Comparison of ENCODE assay signal across 31 mouse cellular contexts in the genomic region with DNA sequence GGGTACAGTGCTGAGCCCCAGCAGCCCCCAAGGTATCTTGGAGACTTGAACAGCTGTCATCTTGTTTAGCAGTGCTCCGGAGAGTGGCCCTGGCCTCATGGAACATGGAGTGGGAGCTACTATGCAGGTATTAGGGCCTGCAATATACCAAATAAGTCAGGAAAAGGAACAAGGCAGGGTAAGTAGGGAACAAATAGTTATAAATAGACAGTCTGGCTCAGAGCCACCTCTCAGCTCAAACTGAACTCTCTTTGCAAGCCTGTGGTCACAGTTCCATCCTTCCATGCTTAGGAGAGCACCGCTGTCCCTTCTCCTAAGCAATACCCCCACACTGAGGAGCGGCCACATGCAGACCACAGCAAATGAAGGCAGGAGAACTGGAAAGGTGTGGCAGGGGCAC. TPM values are rescaled to one million over a fixed set of nuclear protein-coding genes. Genes with fewer than 3 reads are reported as not detected.
DNase-seq lines count a peak whose midpoint lies in the region; ATAC-seq and TF ChIP-seq lines count a peak whose summit lies in the region.
"Had no signal": no experiment of that assay in that cellular context is flagged by ENCODE, and none has a peak within 500 bp of the region (broad histone marks: within the 10 kb centered on the region; RNA-seq: fewer than 3 reads in every experiment).

No protein-coding gene starts in this region.

- no peak for TF ChIP-seq EP300 in heart, postnatal 0 days (IDR thresholded peaks at IDR 0.05; ENCODE audit: low read depth)

- intact Hi-C loops in heart, postnatal 25 days (cut with DNase I), result no loop called here

- H3K27me3 ChIP-seq in heart, embryonic 14.5 days (ENCODE audit: control insufficient read depth, insufficient read depth, low read length), result no peaks in the 10 kb centered on the region
- no peaks in the 10 kb centered on the region for H3K27me3 ChIP-seq in heart, embryonic 11.5 days (ENCODE audit: control insufficient read depth, insufficient read depth, low read length)
- no peaks in the 10 kb centered on the region for H3K27me3 ChIP-seq in heart, postnatal 0 days (ENCODE audit: control insufficient read depth, insufficient read depth, low read length)
- H3K27me3 ChIP-seq: embryonic facial prominence, embryonic 15.5 days; forebrain, embryonic 12.5 days; limb, embryonic 15.5 days; liver, embryonic 13.5 days; midbrain, embryonic 15.5 days; neural tube, embryonic 15.5 days; stomach, embryonic 15.5 days had no signal

- 0 out of 2 replicates have a peak overlapping the region, but pooled peaks have one; percentile 11 for H3K9ac ChIP-seq in heart, embryonic 14.5 days (ENCODE audit: low read length)
- no peak overlapping the region for H3K9ac ChIP-seq in heart, embryonic 11.5 days (ENCODE audit: low read depth, low read length)
- no peak overlapping the region for H3K9ac ChIP-seq in heart, postnatal 0 days (replicated peaks; ENCODE audit: low read depth, low read length)
- H3K9ac ChIP-seq: embryonic facial prominence, embryonic 15.5 days; forebrain, embryonic 12.5 days; forebrain, postnatal 0 days; hindbrain, embryonic 14.5 days; limb, embryonic 15.5 days; liver, embryonic 13.5 days; midbrain, embryonic 15.5 days; neural tube, embryonic 15.5 days; stomach, embryonic 15.5 days had no signal

- peak overlapping the region in 1 of 2 experiments; percentile 60; a peak in 2 of 4 replicates for H3K27ac ChIP-seq in heart, embryonic 14.5 days (replicated peaks in 1 of 2; ENCODE audit: control insufficient read depth in 1 of 2, insufficient read depth in 1 of 2, low read depth in 2 of 2, low read length in 2 of 2)
- no peak overlapping the region for H3K27ac ChIP-seq in heart, embryonic 11.5 days (ENCODE audit: low read depth, low read length)
- H3K27ac ChIP-seq in heart, postnatal 0 days (ENCODE audit: low read depth), result peak overlapping the region; percentile 73
- H3K27ac ChIP-seq: embryonic facial prominence, embryonic 10.5 days; embryonic facial prominence, embryonic 15.5 days; forebrain, embryonic 12.5 days; hindbrain, embryonic 14.5 days; limb, embryonic 10.5 days; limb, embryonic 15.5 days; liver, embryonic 13.5 days; macrophage; midbrain, embryonic 15.5 days; neural tube, embryonic 15.5 days; stomach, embryonic 15.5 days had no signal

- 68% methylated on average over 3 of the region's 3 CpGs for WGBS in heart, embryonic 14.5 days
- WGBS in heart, embryonic 11.5 days (ENCODE audit: insufficient replicate concordance), result 89% methylated on average over 3 of the region's 3 CpGs
- 46% methylated on average over 3 of the region's 3 CpGs for WGBS in heart, postnatal 0 days

- H3K4me3 ChIP-seq in heart, embryonic 14.5 days (ENCODE audit: control insufficient read depth in 1 of 2, insufficient read depth in 1 of 2, low read depth in 1 of 2, low read length in 2 of 2), result no peak overlapping the region
- no peak overlapping the region for H3K4me3 ChIP-seq in heart, embryonic 11.5 days (ENCODE audit: low read depth, low read length)
- no peak overlapping the region for H3K4me3 ChIP-seq in heart, postnatal 0 days (ENCODE audit: low read depth, low read length)
- H3K4me3 ChIP-seq: embryonic facial prominence, embryonic 10.5 days; embryonic facial prominence, embryonic 15.5 days; forebrain, embryonic 12.5 days; limb, embryonic 10.5 days; limb, embryonic 15.5 days; liver, embryonic 13.5 days; midbrain, embryonic 15.5 days; neural tube, embryonic 15.5 days; stomach, embryonic 15.5 days had no signal

- peaks cover 16 to 22% of the 10 kb centered on the region in 2 experiments for H3K4me1 ChIP-seq in heart, embryonic 14.5 days (ENCODE audit: control insufficient read depth in 2 of 2, insufficient read depth in 2 of 2, low read length in 2 of 2)
- peaks cover 13% of the 10 kb centered on the region for H3K4me1 ChIP-seq in heart, embryonic 11.5 days (ENCODE audit: control insufficient read depth, insufficient read depth, low read length)
- H3K4me1 ChIP-seq in heart, postnatal 0 days (ENCODE audit: control insufficient read depth, insufficient read depth), result peaks cover 14% of the 10 kb centered on the region
- H3K4me1 ChIP-seq: embryonic facial prominence, embryonic 10.5 days; embryonic facial prominence, embryonic 15.5 days; forebrain, embryonic 12.5 days; limb, embryonic 10.5 days; limb, embryonic 15.5 days; midbrain, embryonic 15.5 days; neural tube, embryonic 15.5 days; stomach, embryonic 15.5 days had no signal

- peaks cover 31% of the 10 kb centered on the region for H3K36me3 ChIP-seq in heart, embryonic 14.5 days (ENCODE audit: control insufficient read depth, insufficient read depth, low read length)
- H3K36me3 ChIP-seq in heart, embryonic 11.5 days (ENCODE audit: control insufficient read depth, insufficient read depth, low read length), result 0 out of 2 replicates have a peak, but pooled peaks cover 2% of the 10 kb centered on the region
- peaks cover 7% of the 10 kb centered on the region for H3K36me3 ChIP-seq in heart, postnatal 0 days (replicated peaks; ENCODE audit: control insufficient read depth, insufficient read depth, low read length)

- no peak for ATAC-seq in heart, embryonic 14.5 days (ENCODE audit: insufficient number of reproducible peaks, insufficient read depth, low FRiP score, low read depth)
- no peak for ATAC-seq in heart, embryonic 11.5 days (replicated peaks; ENCODE audit: insufficient number of reproducible peaks, low FRiP score, low TSS enrichment)
- peak; percentile 54; the same call in 1 of the 2 replicates for ATAC-seq in heart, postnatal 0 days (ENCODE audit: insufficient read depth, low read depth)
- ATAC-seq: activated CD4-positive, CD25-positive, alpha-beta regulatory T cell, adult 4 months; forebrain, postnatal 0 days; intestine, postnatal 0 days; lung, postnatal 0 days; midbrain, embryonic 15.5 days had no signal

- DNase-seq in heart, adult 11 months, result peak; percentile 90
- DNase-seq in heart, postnatal 25 days (ENCODE audit: low spot score), result no peak
- DNase-seq in brain, adult 2 months (ENCODE audit: low read depth, low spot score), result peak; percentile 54
- DNase-seq in heart, postnatal 0 days (ENCODE audit: low spot score), result peak; percentile 55
- DNase-seq in lung, postnatal 4 days, result no peak
- no peak for DNase-seq in layer of hippocampus, postnatal 14 days (ENCODE audit: low spot score in 2 of 2)
- DNase-seq: adrenal gland, adult 8-10 months; B cell, adult 2 months; cerebellum, adult 9-11 months; forebrain, postnatal 0 days; gastrocnemius, postnatal 25 days; kidney, postnatal 14 days; liver, embryonic 13.5 days; lung, adult 18-20 months; right cerebral cortex, postnatal 25 days; thymus, postnatal 14 days had no signal

- TF ChIP-seq CTCF in heart, postnatal 0 days (IDR thresholded peaks at IDR 0.05; ENCODE audit: low read depth), result no peak

- no peaks in the 10 kb centered on the region for H3K9me3 ChIP-seq in heart, embryonic 14.5 days (ENCODE audit: control insufficient read depth, low read length)
- H3K9me3 ChIP-seq in heart, embryonic 11.5 days (replicated peaks; ENCODE audit: control insufficient read depth, low read length), result no peaks in the 10 kb centered on the region
- H3K9me3 ChIP-seq in heart, postnatal 0 days (replicated peaks; ENCODE audit: control insufficient read depth, low read length), result no peaks in the 10 kb centered on the region
- H3K9me3 ChIP-seq: embryonic facial prominence, embryonic 10.5 days; embryonic facial prominence, embryonic 15.5 days; forebrain, embryonic 12.5 days; limb, embryonic 10.5 days; limb, embryonic 15.5 days; liver, embryonic 13.5 days; midbrain, embryonic 15.5 days; neural tube, embryonic 15.5 days; stomach, embryonic 15.5 days had no signal

- H3K4me2 ChIP-seq in heart, embryonic 14.5 days (ENCODE audit: low read length), result no peak overlapping the region
- H3K4me2 ChIP-seq in heart, embryonic 11.5 days, result no peak overlapping the region
- H3K4me2 ChIP-seq in heart, postnatal 0 days (ENCODE audit: low read depth, low read length), result no peak overlapping the region
- H3K4me2 ChIP-seq: embryonic facial prominence, embryonic 15.5 days; forebrain, embryonic 12.5 days; hindbrain, embryonic 14.5 days; limb, embryonic 15.5 days; liver, embryonic 13.5 days; midbrain, embryonic 15.5 days; neural tube, embryonic 15.5 days; stomach, embryonic 15.5 days had no signal

RNA-seq across cellular contexts. Expression of gene Tspan4, which starts 22.6 kb away (rescaled TPM):
- 10 to 100 TPM; 17.5 to 39.0 TPM for total RNA-seq in heart, postnatal 25 days (2021)
- 61.5 and 65.0 TPM in 2 replicates for polyA plus RNA-seq in heart, embryonic 14.5 days (2014; fragmentation: Nextera tagmentation; extraction: Ambion mirVana)
- 58.9 and 69.1 TPM in 2 replicates for polyA plus RNA-seq in heart, embryonic 11.5 days (2014; fragmentation: Nextera tagmentation; extraction: Ambion mirVana)
- total RNA-seq in heart, postnatal 0 days (2014; rRNA removed; ENCODE audit: low replicate concordance), result 84.2 and 87.8 TPM in 2 replicates
- 72.2 and 72.3 TPM in 2 replicates for polyA plus RNA-seq in heart, postnatal 0 days (2015; fragmentation: Nextera tagmentation; extraction: Ambion mirVana)
- total RNA-seq in layer of hippocampus, postnatal 14 days (2021), result 10 to 100 TPM; 24.5 to 28.7 TPM

RNA-seq across cellular contexts. Expression of gene Polr2l, which starts 22.7 kb away (rescaled TPM):
- 10 to 100 TPM; 74.3 to 74.7 TPM for total RNA-seq in heart, postnatal 25 days (2021)
- polyA plus RNA-seq in heart, embryonic 14.5 days (2014; fragmentation: Nextera tagmentation; extraction: Ambion mirVana), result 73.2 and 78.0 TPM in 2 replicates
- polyA plus RNA-seq in heart, embryonic 11.5 days (2014; fragmentation: Nextera tagmentation; extraction: Ambion mirVana), result 71.5 and 72.9 TPM in 2 replicates
- total RNA-seq in heart, postnatal 0 days (2014; rRNA removed; ENCODE audit: low replicate concordance), result 17.4 and 32.3 TPM in 2 replicates
- 77.6 and 81.3 TPM in 2 replicates for polyA plus RNA-seq in heart, postnatal 0 days (2015; fragmentation: Nextera tagmentation; extraction: Ambion mirVana)
- 10 to 100 TPM; 43.9 to 50.4 TPM for total RNA-seq in layer of hippocampus, postnatal 14 days (2021)

RNA-seq across cellular contexts. Expression of gene Cd151, which starts 30.4 kb away (rescaled TPM):
- 100 to 1,000 TPM; 280 TPM for total RNA-seq in heart, postnatal 25 days (2021)
- 77.5 and 115 TPM in 2 replicates for polyA plus RNA-seq in heart, embryonic 14.5 days (2014; fragmentation: Nextera tagmentation; extraction: Ambion mirVana)
- polyA plus RNA-seq in heart, embryonic 11.5 days (2014; fragmentation: Nextera tagmentation; extraction: Ambion mirVana), result 61.3 and 101 TPM in 2 replicates
- 288 and 323 TPM in 2 replicates for total RNA-seq in heart, postnatal 0 days (2014; rRNA removed; ENCODE audit: low replicate concordance)
- polyA plus RNA-seq in heart, postnatal 0 days (2015; fragmentation: Nextera tagmentation; extraction: Ambion mirVana), result 37.8 and 39.7 TPM in 2 replicates
- 10 to 100 TPM; 29.5 to 33.8 TPM for total RNA-seq in layer of hippocampus, postnatal 14 days (2021)

RNA-seq across cellular contexts. Expression of gene Cracr2b, which starts 36.7 kb away (rescaled TPM):
- total RNA-seq in heart, postnatal 25 days (2021), result 10 to 100 TPM; 19.7 to 23.1 TPM
- polyA plus RNA-seq in heart, embryonic 14.5 days (2014; fragmentation: Nextera tagmentation; extraction: Ambion mirVana), result 20.4 and 25.6 TPM in 2 replicates
- 11.5 and 14.3 TPM in 2 replicates for polyA plus RNA-seq in heart, embryonic 11.5 days (2014; fragmentation: Nextera tagmentation; extraction: Ambion mirVana)
- total RNA-seq in heart, postnatal 0 days (2014; rRNA removed; ENCODE audit: low replicate concordance), result 6.2 and 134 TPM in 2 replicates
- 23.9 and 24.2 TPM in 2 replicates for polyA plus RNA-seq in heart, postnatal 0 days (2015; fragmentation: Nextera tagmentation; extraction: Ambion mirVana)
- 1 to 10 TPM; 5.5 to 6.6 TPM for total RNA-seq in layer of hippocampus, postnatal 14 days (2021)
- polyA plus RNA-seq: activated CD4-positive, CD25-positive, alpha-beta regulatory T cell, adult 4 months had no signal

RNA-seq across cellular contexts. Expression of gene Chid1, which starts 42.1 kb away (rescaled TPM):
- 10 to 100 TPM; 46.6 to 47.1 TPM for total RNA-seq in heart, postnatal 25 days (2021)
- 32.5 and 33.3 TPM in 2 replicates for polyA plus RNA-seq in heart, embryonic 14.5 days (2014; fragmentation: Nextera tagmentation; extraction: Ambion mirVana)
- 35.0 and 46.7 TPM in 2 replicates for polyA plus RNA-seq in heart, embryonic 11.5 days (2014; fragmentation: Nextera tagmentation; extraction: Ambion mirVana)
- 12.5 and 23.5 TPM in 2 replicates for total RNA-seq in heart, postnatal 0 days (2014; rRNA removed; ENCODE audit: low replicate concordance)
- 17.7 and 20.3 TPM in 2 replicates for polyA plus RNA-seq in heart, postnatal 0 days (2015; fragmentation: Nextera tagmentation; extraction: Ambion mirVana)
- 10 to 100 TPM; 79.9 to 86.7 TPM for total RNA-seq in layer of hippocampus, postnatal 14 days (2021)

Comparison
In these comparisons a context has a peak if more than half of its experiments do, and no peak if none do; other contexts are left out.
1. DNase-seq: peak in heart, adult 11 months (single experiment), brain, adult 2 months (single experiment) and heart, postnatal 0 days (single experiment); none in heart, postnatal 25 days (single experiment), lung, postnatal 4 days (0 of 2) and layer of hippocampus, postnatal 14 days (0 of 2).